Mouse (Mus musculus) stomach, postnatal 0 days (tissue): ENCODE data around the gene Vmn1r118. TPM values are rescaled to one million over a fixed set of nuclear protein-coding genes. Genes with fewer than 3 reads are reported as not detected.
"Not testable (repeated sequence)": the region's sequence is repeated elsewhere in the genome, so short reads cannot be mapped to it uniquely, and the experiment has no call there.

Experiments
- ATAC-seq: fragments of 200-750 bp; cut with Nextera tagmentation; 2 replicates; pipeline ENCODE4 v1.8.0; 2017; ENCODE audit not compliant: low FRiP score, low TSS enrichment
- DNase-seq: peaks from one replicate; pipeline ENCODE4 v3.0.0-alpha.2; 2016; ENCODE audit warnings: low spot score
- H3K27ac ChIP-seq: fragments of 300-500 bp; sonication (generic); replicated peaks from 2 replicates; pipeline ENCODE4 v1.5.1; 2014; ENCODE audit warnings: mild to moderate bottlenecking, control low read depth
- H3K27me3 ChIP-seq: fragments of 300-500 bp; sonication (generic); 2 replicates; pipeline ENCODE4 v1.6.1; 2014; ENCODE audit warnings: low read length; ENCODE audit not compliant: control insufficient read depth, insufficient read depth
- H3K36me3 ChIP-seq: fragments of 300-500 bp; sonication (generic); 2 replicates; pipeline ENCODE4 v1.6.1; 2014; ENCODE audit warnings: low read length, mixed read lengths; ENCODE audit not compliant: control insufficient read depth, insufficient read depth
- H3K4me1 ChIP-seq: fragments of 300-500 bp; sonication (generic); replicated peaks from 2 replicates; pipeline ENCODE4 v1.6.1; 2014; ENCODE audit warnings: antibody characterized with exemption; ENCODE audit not compliant: control insufficient read depth, insufficient read depth
- H3K4me2 ChIP-seq: fragments of 300-500 bp; sonication (generic); replicated peaks from 2 replicates; pipeline ENCODE4 v1.6.1; 2014; ENCODE audit warnings: low read depth, mild to moderate bottlenecking, control low read depth, moderate library complexity
- H3K4me3 ChIP-seq: fragments of 300-500 bp; sonication (generic); 2 replicates; pipeline ENCODE4 v1.5.1; 2014; ENCODE audit warnings: low read depth, low read length, control low read depth
- H3K9ac ChIP-seq: fragments of 300-500 bp; sonication (generic); 2 replicates; pipeline ENCODE4 v1.6.1; 2014; ENCODE audit warnings: mild to moderate bottlenecking, low read length, control low read depth, mixed read lengths
- H3K9me3 ChIP-seq: fragments of 300-500 bp; sonication (generic); 2 replicates; pipeline ENCODE4 v1.6.1; 2016; ENCODE audit warnings: low read length; ENCODE audit not compliant: control insufficient read depth
- WGBS: fragments of 180-500 bp; shearing (Covaris S2); extraction: QIAGEN DNeasy Blood & Tissue Kit; methylation state at CpG from one replicate; pipeline ENCODE4 v1.1.7; 2014; 5-methylcytosine and 5-hydroxymethylcytosine counted together
- polyA plus RNA-seq: library from polyadenylated mRNA; unstranded; fragments of >200 nt; fragmentation: Nextera tagmentation; extraction: Ambion mirVana; gene quantifications from 2 replicates; pipeline ENCODE4 v1.2.1, GENCODE M21; 2015

The Vmn1r118 gene
- not detected in 2 replicates for polyA plus RNA-seq

GRCm38 (mm10) chr7:20912247-20912646 is at the start of gene Vmn1r118:
Vmn1r118 (minus strand) TSS chr7:20912347.
- H3K4me1 ChIP-seq, H3K4me2 ChIP-seq, DNase-seq, H3K9me3 ChIP-seq, H3K9ac ChIP-seq, H3K27me3 ChIP-seq, ATAC-seq, H3K36me3 ChIP-seq, H3K27ac ChIP-seq, H3K4me3 ChIP-seq: not testable (repeated sequence)
- no CpG with 5 or more reads among the region's 2 CpGs for WGBS

DNA sequence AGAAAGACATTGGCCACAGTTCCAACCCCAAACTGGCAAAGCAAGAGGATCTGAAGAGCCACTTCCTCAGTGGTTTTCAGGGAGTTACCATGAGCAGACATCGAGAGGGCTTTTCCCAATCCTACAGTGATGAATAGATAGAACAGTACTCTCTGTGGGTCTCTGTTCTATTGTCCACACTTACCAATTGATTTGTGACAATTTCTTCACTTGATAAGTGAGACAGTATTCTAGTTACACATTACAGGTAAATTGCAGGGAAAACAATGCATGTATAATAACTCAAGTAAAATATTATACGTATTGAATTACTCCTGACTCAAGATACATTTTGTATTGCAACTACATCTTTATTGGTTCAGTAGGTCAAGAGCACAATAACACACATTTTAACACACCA is 28.1 kb downstream of the Vmn1r118 start, which contains the start of gene Vmn1r117:
Gene Vmn1r117 (minus strand): TSS at position 101 of the 400 bp plus-strand sequence.
- not testable (repeated sequence) for DNase-seq, H3K36me3 ChIP-seq, ATAC-seq, H3K4me1 ChIP-seq, H3K9me3 ChIP-seq, H3K4me2 ChIP-seq, H3K9ac ChIP-seq, H3K27ac ChIP-seq, H3K27me3 ChIP-seq, H3K4me3 ChIP-seq
- no CpG with 5 or more reads among the region's 2 CpGs for WGBS

DNA sequence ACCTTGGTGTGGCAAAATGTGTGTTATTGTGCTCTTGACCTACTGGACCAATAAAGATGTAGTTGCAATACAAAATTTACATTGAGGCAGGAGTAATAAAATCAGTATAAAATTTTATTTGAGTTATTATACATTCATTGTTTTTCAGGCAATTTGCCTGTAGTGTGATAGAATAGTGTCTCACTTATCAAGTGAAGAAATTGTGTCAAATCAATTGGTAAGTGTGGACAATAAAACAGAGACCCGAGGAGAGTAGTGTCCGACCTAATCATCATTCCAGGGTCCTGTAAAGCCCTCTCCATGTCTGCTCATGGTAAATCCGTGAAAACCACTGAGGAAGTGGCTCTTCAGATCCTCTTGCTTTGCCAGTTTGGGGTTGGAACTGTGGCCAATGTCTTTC is 40.2 kb downstream of the Vmn1r118 start, which contains the start of gene Vmn1r116:
Gene Vmn1r116 (plus strand): TSS at position 301 of the 400 bp plus-strand sequence.
- not testable (repeated sequence) for H3K27me3 ChIP-seq, DNase-seq, H3K4me2 ChIP-seq, H3K9me3 ChIP-seq, ATAC-seq, H3K36me3 ChIP-seq, H3K27ac ChIP-seq, H3K4me1 ChIP-seq, H3K9ac ChIP-seq, H3K4me3 ChIP-seq
- WGBS = 62% methylated on average over 3 of the region's 3 CpGs

Other genes starting within 250 kb of the Vmn1r118 start
- not detected in 2 replicates for gene Vmn1r107, start 243.4 kb downstream of the Vmn1r118 start, polyA plus RNA-seq
- not detected in 2 replicates for gene Vmn1r111, start 209.1 kb downstream of the Vmn1r118 start, polyA plus RNA-seq
- not detected in 2 replicates for gene Gm10668, start 181.7 kb downstream of the Vmn1r118 start, polyA plus RNA-seq
- not detected in 2 replicates for gene Vmn1r112, start 141.2 kb downstream of the Vmn1r118 start, polyA plus RNA-seq
- gene Vmn1r113, start 125.1 kb downstream of the Vmn1r118 start, polyA plus RNA-seq = not detected in 2 replicates
- gene Vmn1r114, start 100.2 kb downstream of the Vmn1r118 start, polyA plus RNA-seq = not detected in 2 replicates
- not detected in 2 replicates for gene Vmn1r115, start 67.4 kb downstream of the Vmn1r118 start, polyA plus RNA-seq
- gene Vmn1r116, start 40.1 kb downstream of the Vmn1r118 start, polyA plus RNA-seq = not detected in 2 replicates
- gene Vmn1r117, start 28.2 kb downstream of the Vmn1r118 start, polyA plus RNA-seq = not detected in 2 replicates
- gene Vmn1r119, start 100.1 kb upstream of the Vmn1r118 start, polyA plus RNA-seq = not detected in 2 replicates
- gene Vmn1r120, start 141.4 kb upstream of the Vmn1r118 start, polyA plus RNA-seq = not detected in 2 replicates
- not detected in 2 replicates for gene Vmn1r121, start 186.2 kb upstream of the Vmn1r118 start, polyA plus RNA-seq
- not detected in 2 replicates for gene Vmn1r122, start 221.8 kb upstream of the Vmn1r118 start, polyA plus RNA-seq
- gene Vmn1r123, start 249.8 kb upstream of the Vmn1r118 start, polyA plus RNA-seq = not detected in 2 replicates